Mouse (Mus musculus) megakaryocyte, embryonic 14.5 days (primary cell): ENCODE measurements around the gene Pglyrp1. TPM values are rescaled to one million over a fixed set of nuclear protein-coding genes. Genes with fewer than 3 reads are reported as not detected.
A peak's percentile ranks its signal among the peaks of the same experiment; 100 is the strongest.

Source experiments
- H3K27me3 ChIP-seq: replicated peaks from 2 replicates; pipeline ENCODE3; 2012; ENCODE audit warnings: inconsistent platforms
- H3K36me3 ChIP-seq: replicated peaks from 2 replicates; pipeline ENCODE3; 2012; ENCODE audit warnings: low read length, inconsistent platforms, mixed read lengths
- H3K4me1 ChIP-seq: 2 replicates; pipeline ENCODE4 v1.6.1; 2012; ENCODE audit warnings: inconsistent platforms
- H3K4me3 ChIP-seq: replicated peaks from 2 replicates; pipeline ENCODE3; 2012; ENCODE audit warnings: moderate library complexity, mild to moderate bottlenecking, inconsistent platforms
- H3K9me3 ChIP-seq: 2 replicates; pipeline ENCODE4 v1.6.1; 2012; ENCODE audit warnings: inconsistent platforms
- FLI1 ChIP-seq: IDR thresholded peaks from 2 replicates; pipeline ENCODE4 v1.6.1; 2012; ENCODE audit warnings: low read length, inconsistent platforms, mixed read lengths
- GATA1 ChIP-seq: IDR thresholded peaks from 3 replicates; pipeline ENCODE4 v1.6.1; 2012; ENCODE audit warnings: mixed read lengths, low read length, inconsistent platforms, borderline replicate concordance
- polyA plus RNA-seq: library from polyadenylated mRNA; stranded (reverse); fragments of >175 nt; gene quantifications from 2 replicates; pipeline ENCODE4 v1.2.3, GENCODE M21; 2012; ENCODE audit warnings: low replicate concordance; ENCODE audit not compliant: insufficient read depth

The Pglyrp1 gene
- polyA plus RNA-seq, 1 experiment, result 14.1 TPM

- peaks cover 19% of the 10 kb centered on the region for H3K4me1 ChIP-seq
- no peaks in the 10 kb centered on the region for H3K9me3 ChIP-seq
- TF ChIP-seq GATA1 (no peak), FLI1 (no peak)
- H3K4me3 ChIP-seq, result peak overlapping the region; percentile 80
- H3K27me3 ChIP-seq, result peaks cover 20% of the 10 kb centered on the region
- peaks cover 8% of the 10 kb centered on the region for H3K36me3 ChIP-seq
Observed at GRCm38 (mm10) chr7:18883991-18884744, 13.0 kb downstream of the Pglyrp1 start.

GRCm38 (mm10) chr7:18884745-18885422, 13.8 kb downstream of the Pglyrp1 start:
- no peak for TF ChIP-seq GATA1
- TF ChIP-seq FLI1, result no peak
- peaks cover 18% of the 10 kb centered on the region for H3K27me3 ChIP-seq
- no peaks in the 10 kb centered on the region for H3K9me3 ChIP-seq
- H3K4me3 ChIP-seq, result peak overlapping the region; percentile 80
- H3K36me3 ChIP-seq, result peaks cover 15% of the 10 kb centered on the region
- peaks cover 19% of the 10 kb centered on the region for H3K4me1 ChIP-seq

- H3K4me3 ChIP-seq, result no peak overlapping the region
- peaks cover 32% of the 10 kb centered on the region for H3K36me3 ChIP-seq
- H3K27me3 ChIP-seq, result peaks cover 10% of the 10 kb centered on the region
- peaks cover 20% of the 10 kb centered on the region for H3K4me1 ChIP-seq
- TF ChIP-seq GATA1, result no peak
- TF ChIP-seq FLI1, result no peak
- H3K9me3 ChIP-seq, result no peaks in the 10 kb centered on the region
Observed at GRCm38 (mm10) chr7:18886963-18887362, 15.8 kb downstream of the Pglyrp1 start.

- Histone ChIP-seq H3K4me3 (no peak overlapping the region), H3K36me3 (peaks cover 34% of the 10 kb centered on the region), H3K27me3 (peaks cover 9% of the 10 kb centered on the region), H3K4me1 (peaks cover 19% of the 10 kb centered on the region), H3K9me3 (no peaks in the 10 kb centered on the region)
- TF ChIP-seq FLI1, result no peak
- TF ChIP-seq GATA1, result no peak
Observed at GRCm38 (mm10) chr7:18890848-18891247, 19.7 kb downstream of the Pglyrp1 start.

- Histone ChIP-seq H3K36me3 (peaks cover 38% of the 10 kb centered on the region), H3K9me3 (no peaks in the 10 kb centered on the region), H3K27me3 (peaks cover 9% of the 10 kb centered on the region), H3K4me3 (peak overlapping the region; percentile 90), H3K4me1 (peaks cover 19% of the 10 kb centered on the region)
- no peak for TF ChIP-seq GATA1
- no peak for TF ChIP-seq FLI1
Observed at GRCm38 (mm10) chr7:18891872-18892599, 20.9 kb downstream of the Pglyrp1 start.

- Histone ChIP-seq H3K4me1 (peaks cover 19% of the 10 kb centered on the region), H3K27me3 (peaks cover 9% of the 10 kb centered on the region), H3K4me3 (no peak overlapping the region), H3K36me3 (peaks cover 45% of the 10 kb centered on the region), H3K9me3 (no peaks in the 10 kb centered on the region)
- no peak for TF ChIP-seq FLI1
- no peak for TF ChIP-seq GATA1
Observed at GRCm38 (mm10) chr7:18893009-18893408, 21.9 kb downstream of the Pglyrp1 start.

GRCm38 (mm10) chr7:18893651-18894430, 22.7 kb downstream of the Pglyrp1 start:
- H3K4me1 ChIP-seq, result peaks cover 19% of the 10 kb centered on the region
- H3K27me3 ChIP-seq, result peaks cover 9% of the 10 kb centered on the region
- no peaks in the 10 kb centered on the region for H3K9me3 ChIP-seq
- H3K4me3 ChIP-seq, result no peak overlapping the region
- TF ChIP-seq FLI1 (no peak), GATA1 (no peak)
- H3K36me3 ChIP-seq, result peaks cover 53% of the 10 kb centered on the region

GRCm38 (mm10) chr7:18896536-18896935, 25.4 kb downstream of the Pglyrp1 start:
- H3K36me3 ChIP-seq, result peaks cover 53% of the 10 kb centered on the region
- no peak for TF ChIP-seq FLI1
- no peak for TF ChIP-seq GATA1
- H3K4me1 ChIP-seq, result peaks cover 28% of the 10 kb centered on the region
- peaks cover 9% of the 10 kb centered on the region for H3K27me3 ChIP-seq
- no peak overlapping the region for H3K4me3 ChIP-seq
- no peaks in the 10 kb centered on the region for H3K9me3 ChIP-seq

GRCm38 (mm10) chr7:18900513-18900912, 29.4 kb downstream of the Pglyrp1 start:
- TF ChIP-seq GATA1, result no peak
- no peak for TF ChIP-seq FLI1
- Histone ChIP-seq H3K4me3 (no peak overlapping the region), H3K36me3 (peaks cover 75% of the 10 kb centered on the region), H3K9me3 (no peaks in the 10 kb centered on the region), H3K4me1 (peaks cover 19% of the 10 kb centered on the region), H3K27me3 (no peaks in the 10 kb centered on the region)
